Mouse (Mus musculus): ENCODE results near the gene Galk2.

Galk2 gene

DNA sequence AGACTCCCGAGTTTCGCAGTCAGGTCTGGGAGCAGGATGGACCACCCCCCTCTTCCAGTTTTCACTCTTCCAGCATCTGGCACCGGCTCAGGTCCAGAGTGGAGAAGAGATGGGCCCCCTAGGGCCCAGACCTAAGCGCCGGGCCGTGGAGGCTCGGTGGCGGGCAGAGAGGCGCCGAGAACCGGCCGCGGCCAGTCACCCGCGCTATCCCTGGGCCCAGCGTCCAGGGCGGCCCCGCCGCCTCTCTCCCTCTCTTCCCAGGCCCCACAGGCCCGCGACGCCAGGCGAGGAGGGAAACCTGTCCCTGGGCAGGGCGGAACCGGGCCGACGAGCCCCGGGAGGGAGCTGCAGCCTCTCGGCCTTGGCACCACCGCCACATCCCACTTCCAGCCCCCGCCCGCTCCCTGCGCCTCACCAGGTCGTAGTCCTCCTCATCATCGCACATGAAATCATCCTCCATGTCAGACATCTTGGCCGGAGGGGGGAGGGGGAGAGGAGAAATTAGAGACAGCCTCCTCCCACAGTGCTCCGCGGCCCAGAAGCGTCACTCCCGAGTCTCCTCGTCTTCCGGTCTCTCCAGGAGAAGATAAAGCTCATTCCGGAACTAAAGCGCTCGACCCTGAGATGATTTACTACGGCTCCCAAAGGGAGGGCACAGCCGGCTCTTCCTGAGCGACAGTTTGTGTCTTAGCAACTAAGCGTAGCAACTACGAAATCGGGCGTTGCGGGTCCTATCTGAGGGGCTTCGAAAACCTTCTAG lies at the start of gene Galk2, which contains the start of gene Cops2:
Gene Galk2, plus strand, starts transcription at position 589 of the 760 bp plus-strand sequence.
Gene Cops2, minus strand, starts transcription at position 619 of the 760 bp plus-strand sequence.
- peak; percentile 91 to 94 for DNase-seq

DNA sequence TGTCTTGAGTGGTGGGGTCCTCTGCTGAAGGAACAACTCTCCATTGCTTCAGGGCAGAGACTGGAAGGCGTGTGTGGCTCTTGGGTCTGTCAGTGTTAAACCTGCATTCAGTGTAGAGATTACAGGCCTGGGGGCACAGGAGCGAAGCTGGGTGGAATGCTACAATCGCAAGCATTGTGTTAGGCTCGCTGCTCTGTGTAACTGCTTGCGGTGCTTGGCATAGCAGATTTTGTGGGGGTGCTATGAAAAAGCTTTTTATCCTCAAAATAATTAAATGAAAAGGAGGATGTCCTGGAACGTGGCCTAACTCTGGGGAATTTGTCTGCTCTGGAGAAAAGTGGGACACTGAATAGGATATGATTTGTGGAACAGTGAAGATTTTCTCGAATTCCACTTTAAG lies 49.4 kb upstream of the Galk2 start:
- DNase-seq, result no peak

DNA sequence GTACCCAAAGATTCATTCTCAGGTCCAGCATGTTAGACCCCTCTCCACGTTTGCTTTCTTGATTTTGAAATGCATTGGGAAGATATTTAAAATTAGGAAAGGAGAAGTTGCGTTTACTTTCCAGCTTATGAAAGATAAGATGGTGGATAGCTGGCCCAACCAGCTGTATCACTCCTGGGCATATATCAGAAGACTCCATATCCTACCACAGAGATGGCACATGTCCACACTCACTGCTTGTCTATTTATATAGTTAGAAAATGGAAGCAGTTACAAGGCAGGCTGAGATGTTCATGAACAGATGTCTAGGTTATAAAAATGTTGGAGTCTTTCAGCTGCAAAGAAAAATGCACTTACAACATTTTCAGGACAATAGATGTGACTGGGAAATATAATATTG lies 47.6 kb upstream of the Galk2 start:
- no peak for DNase-seq

DNA sequence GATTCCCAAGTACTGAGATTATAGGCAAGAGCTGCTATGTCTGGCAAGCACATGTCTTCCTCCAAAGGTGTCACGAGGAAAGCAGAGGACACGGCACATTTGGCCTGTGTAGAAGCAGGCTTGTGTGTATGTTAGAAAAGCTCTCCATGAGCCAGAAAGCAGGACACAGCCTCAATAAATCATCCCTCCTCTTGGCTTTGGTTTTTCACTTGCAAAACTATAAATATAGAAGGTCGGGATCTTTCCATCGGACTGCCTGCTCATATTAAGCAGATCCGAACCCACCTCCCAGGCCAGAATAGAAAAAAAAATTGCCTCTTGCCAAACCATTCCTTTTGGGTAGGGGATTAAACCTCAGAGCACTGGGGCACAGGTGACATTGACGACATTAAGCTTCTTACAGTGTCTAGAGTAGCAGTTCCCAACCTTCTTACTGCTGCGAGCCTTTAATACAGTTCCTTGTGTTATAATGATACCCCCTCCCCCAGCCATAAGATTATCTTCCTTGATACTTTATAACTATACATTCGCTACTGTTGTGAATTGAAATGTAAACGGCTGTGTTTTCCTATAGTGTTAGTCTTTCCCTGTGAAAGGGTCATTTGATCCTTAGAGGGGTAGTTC lies 44.8 kb upstream of the Galk2 start:
- DNase-seq, result no peak

DNA sequence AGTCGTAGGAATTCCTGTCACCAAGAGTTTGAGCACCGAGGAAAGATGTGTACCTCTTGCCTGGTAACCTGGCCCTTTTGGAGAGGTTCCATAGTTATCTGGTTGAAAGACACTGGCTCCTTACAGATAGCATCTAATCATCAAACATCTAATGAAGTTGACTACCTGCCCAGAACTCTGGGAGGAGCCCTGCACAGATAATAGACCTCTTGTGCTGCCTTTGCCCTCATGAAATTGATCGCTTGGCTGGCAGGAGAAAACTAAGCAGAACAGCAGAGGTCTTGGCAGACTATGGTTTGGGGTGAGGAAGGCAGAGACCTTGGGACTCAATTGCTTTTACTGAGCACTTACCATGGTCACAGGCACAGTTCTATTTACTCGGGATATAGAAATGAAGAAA lies 38.5 kb upstream of the Galk2 start:
- DNase-seq, result no peak

DNA sequence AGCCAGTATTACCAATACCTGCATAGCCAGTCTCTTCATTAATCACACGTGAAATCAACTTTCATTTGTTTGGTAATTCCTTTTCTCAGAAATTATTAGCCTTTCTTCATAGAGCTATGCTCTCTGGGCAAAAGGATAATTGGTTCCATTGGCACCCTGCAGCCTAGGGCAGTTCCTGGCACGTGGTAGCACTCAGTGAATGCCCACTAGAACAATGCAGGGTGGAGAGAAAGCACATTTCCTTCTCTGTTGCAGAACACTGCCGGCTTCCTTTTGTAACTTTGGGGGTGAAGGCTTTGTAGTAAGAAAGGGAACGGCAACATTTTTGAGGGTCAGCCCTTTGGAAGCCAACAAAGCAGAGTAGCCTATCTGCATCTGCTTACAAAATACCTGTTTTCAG lies 32.7 kb upstream of the Galk2 start:
- DNase-seq, result no peak

DNA sequence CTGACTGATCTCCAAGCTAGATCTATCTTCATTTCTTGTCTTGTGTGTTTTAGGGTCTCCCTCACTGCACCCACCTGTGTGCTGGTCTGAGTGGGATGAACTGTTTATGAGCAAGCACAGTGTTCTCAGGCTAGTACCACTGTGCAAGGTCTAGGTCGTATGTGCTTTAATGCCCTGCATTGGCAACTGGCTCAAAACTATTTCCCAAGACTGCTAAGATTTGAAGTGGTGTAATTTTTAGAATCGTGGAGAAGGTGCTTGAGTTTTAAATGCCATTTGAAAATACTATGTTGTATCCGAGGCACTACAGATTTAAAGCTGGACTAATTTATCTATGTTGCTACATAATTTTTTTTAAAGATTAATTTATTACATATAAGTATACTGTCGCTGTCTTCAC lies 31.0 kb upstream of the Galk2 start:
- DNase-seq, result no peak

DNA sequence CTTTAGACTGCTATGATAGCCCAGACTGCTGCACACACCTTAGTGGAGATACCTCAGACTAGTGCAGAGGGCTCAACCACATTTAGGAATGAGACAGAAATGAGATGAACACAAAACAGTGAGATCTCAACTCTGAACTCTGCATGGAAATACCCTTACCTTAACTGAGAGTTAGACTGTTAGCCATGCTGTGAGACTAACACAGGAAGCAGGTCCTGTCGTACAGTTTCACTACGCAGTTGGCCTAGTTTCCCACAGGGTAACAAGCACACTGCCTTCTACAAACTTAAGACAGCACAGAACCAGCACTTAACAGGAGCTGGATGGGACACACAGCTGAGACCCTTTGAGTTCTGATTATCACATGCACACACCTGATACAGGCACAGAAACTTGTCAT lies 29.0 kb upstream of the Galk2 start:
- DNase-seq, result no peak

DNA sequence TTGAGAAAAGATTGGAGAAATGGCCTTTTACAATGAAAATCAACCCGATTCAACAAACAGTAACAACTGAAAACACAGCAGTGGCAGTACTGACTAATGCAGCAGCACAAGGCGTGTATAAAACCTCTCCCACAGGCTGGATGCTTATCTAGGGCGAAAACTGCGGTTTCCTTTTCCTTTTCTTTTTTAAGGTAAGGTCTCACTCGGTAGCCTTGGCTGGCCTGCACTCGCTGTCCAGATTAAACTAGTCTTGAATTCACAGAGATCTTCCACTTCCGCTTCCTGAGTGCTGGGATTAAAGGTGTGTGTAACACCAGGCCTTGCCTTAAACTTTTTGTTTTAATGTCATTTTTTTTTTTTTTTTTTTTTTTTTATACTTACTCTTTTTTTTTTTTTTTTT lies 20.8 kb upstream of the Galk2 start:
- DNase-seq, result no peak

DNA sequence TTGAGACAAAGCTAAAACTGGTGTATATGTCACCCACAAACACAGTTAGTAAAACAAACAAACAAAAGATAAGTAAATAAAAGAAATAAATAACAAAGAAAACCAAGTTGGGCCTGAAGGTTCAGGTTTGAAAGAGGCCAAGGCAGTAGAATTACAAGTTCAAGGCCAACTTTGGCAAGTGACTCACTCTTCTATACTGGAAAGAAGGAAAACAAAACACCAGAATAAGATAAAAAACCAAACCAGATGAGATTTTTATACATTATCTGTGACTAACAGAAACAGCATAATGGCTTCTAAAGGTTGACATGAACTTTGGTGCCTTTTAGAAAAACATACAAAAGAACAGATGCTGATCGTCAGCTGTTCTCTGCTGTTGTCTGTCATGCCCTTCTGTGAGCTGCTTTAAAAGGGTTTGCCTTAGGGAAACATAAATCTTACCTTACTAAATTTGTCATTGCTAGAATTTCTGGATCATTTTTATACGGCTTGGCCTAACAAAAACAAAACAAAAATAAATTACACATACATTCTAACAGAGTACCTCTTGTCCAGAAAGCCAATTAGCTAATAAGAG lies 20.1 kb upstream of the Galk2 start:
- DNase-seq, result no peak

DNA sequence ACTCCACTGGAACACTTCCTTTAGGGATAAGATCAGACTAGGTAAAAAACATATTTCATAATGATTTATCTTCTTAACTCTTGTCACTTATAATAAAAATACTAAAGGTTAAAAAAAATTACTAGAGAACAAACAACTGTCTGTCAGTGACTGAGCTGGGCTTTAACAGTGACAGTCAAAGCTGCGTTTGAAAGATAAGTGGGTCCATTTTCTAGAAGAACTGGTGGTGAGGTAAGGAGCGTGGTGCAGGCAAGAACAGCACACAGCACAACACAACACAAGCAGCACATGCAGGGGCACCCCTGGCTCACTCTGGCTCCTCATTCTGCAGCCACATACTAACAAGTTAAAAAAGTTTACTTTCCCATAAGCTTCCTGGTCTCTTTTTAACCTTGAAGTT lies 7.7 kb upstream of the Galk2 start:
- DNase-seq, result no peak

DNA sequence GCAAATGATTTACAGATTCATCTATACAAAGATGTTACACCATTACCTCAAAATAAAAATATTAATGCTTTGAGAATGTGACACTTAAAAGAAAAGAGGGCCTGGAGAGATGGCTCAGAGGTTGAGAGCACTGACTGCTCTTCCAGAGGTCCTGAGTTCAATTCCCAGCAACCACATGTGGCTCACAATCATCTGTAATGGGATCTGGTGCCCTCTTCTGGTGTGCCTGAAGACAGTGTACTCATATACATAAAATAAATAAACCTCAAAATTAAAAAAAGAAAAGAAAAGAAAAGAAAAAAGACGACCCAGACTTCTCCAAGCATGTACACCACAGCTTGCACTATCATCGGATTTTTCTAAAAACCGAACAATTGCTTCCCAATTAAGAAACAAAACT lies 1.2 kb upstream of the Galk2 start:
- peak in 1 of 2 experiments; percentile 4 for DNase-seq

DNA sequence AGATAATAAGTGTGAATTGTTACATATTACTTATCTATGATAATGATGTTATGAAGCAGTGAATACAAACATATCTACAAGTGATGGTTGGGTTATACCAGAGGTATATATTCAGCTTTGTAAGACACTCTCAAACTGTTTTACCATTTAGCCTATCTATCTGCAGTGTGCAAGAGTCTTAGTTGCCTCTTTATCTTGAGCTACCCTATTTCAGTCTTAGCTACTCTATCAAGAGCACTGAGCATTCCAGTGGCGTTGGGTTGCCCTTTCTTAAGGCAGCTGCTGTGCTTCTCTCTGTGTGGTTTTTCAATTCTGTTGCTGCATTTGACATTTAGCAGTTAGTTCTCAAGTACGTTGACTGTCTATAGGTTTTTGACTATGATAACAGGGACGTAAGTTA lies 4.9 kb downstream of the Galk2 start:
- DNase-seq, result no peak

DNA sequence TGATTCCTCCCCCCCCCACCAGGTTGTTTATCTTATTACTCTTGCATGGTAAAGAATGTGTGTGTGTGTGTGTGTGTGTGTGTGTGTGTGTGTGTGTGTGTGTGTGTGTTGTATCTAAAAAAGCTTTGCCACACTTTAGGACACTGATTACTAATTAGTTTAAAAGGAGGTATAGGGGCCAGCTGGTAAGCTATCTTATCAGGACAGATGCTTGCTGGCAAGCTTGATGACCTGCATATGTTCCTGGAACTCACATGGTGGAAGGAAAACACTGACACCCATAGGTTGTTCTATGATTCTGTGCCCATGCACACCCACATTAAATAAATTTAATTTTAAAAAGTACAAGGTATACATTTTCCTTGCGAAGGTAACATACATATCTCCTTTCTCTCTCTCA lies 5.6 kb downstream of the Galk2 start:
- DNase-seq, result no peak

DNA sequence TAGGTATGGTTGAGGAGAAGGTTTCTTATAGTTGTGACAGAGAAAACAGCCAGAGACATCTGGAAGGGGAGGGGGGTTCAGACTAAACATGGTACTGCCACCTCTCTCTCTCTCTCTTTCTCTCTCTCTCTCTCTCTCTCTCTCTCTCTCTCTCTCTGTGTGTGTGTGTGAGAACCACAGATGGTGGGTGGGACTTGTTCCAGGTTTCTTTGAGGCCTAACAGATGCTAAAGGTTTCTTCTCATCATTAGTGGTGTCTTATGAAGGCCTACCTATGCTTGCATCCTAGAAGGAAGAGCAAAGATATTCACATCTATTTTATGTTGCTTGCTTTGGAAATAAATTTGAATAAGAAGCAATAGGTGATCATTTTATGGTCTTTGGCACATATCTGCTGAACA lies 6.7 kb downstream of the Galk2 start:
- no peak for DNase-seq

DNA sequence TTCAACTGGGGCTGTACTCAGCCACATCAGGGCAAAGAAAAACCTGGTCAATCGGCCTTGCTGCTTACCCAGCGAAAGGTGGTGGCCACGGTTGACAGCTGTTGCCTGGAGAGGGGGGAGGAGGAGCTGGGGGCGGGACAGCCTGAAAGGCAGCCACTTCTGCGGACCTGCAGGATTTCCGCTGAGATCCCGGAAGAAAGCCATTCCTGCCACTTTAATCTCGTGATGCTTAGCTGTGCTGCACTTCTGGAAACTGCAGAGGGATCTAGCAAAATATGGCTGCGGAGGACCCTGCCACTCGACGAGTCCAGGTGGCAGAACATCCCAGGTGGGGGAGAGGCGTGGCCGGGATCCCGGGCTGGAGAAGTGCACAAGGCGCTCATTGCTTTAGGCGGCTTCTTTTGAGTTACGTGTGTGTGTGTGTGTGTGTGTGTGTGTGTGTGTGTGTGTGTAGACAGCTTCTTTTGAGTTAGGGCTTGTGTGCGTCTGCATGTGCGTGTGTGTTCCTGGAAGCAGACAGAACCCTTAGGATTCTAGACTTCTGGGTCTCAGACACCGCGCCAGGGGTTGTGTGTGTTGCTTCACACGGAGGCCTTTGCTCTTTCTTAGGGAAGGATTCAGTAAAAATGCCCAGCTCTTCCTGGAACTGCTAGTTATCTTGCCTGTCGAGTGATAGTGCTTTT lies 7.3 kb downstream of the Galk2 start:
- DNase-seq, result peak; percentile 58 to 64

DNA sequence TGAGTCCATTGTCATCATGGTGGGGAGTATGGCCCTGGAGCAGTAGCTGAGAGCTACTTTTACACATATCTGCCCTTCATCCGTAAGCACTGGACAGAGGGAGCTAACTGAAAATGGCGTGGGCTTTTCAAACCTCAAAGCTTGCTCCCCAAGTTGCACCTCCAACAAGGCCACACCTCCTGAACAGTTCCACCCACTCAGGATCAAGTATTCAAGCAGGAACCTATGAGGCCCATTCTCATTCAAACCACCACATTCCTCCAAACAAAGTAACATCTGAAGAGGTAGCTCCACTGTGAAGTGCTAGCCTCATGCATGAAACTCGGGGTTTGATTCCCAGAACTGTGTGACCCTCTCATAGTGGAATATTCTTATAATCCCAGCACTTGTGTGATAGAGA lies 9.4 kb downstream of the Galk2 start:
- no peak for DNase-seq

DNA sequence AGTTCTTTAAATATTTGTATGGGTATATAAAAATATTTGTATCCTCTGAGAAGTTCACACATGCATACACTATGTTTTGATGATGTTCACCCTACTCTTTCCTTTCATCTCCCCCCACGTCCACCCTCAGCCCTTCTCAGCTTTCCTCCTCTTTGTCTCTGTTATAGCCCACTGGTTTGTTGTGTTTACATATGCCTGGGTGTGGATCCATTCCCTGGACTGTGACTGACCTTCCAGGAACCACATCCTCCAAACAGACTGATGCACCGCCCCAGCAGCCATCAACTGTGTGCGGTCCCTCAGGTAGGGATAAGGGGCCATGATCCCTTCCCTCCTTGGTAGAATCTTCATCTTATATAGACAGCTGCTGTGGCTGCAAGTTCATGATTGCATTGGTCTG lies 11.2 kb downstream of the Galk2 start:
- no peak for DNase-seq

DNA sequence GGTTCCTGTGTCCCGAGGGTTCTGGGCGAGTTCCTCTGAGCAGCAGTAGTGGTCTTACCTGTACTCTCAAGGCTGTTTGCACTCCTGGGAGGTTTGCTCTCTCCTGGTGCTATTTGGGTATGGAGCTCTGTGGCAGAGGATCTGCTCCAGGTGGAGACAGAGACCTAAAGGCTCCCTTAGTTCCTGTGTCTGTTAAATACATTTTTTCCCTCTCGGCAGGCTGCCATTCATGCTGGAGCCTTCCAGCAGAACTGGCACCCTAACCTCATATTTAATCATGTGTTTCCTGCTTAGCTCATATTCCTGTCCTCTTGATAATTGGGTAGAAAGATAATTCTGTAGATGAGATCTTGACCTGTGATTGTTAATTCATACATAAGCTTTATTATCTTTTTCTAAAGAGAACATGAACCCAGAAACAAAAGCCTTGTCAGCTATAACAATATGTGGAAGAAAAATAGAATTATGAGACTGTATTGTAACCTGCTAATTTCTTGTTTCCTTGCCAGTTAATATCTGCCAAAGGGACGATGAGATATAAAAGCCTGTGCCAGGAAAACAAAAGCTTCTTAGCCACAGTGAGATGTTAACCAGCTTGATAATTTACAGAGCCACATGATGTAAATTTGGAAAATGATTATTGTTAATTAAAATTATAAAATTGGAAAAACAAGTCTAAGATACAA lies 27.1 kb downstream of the Galk2 start:
- no peak for DNase-seq

DNA sequence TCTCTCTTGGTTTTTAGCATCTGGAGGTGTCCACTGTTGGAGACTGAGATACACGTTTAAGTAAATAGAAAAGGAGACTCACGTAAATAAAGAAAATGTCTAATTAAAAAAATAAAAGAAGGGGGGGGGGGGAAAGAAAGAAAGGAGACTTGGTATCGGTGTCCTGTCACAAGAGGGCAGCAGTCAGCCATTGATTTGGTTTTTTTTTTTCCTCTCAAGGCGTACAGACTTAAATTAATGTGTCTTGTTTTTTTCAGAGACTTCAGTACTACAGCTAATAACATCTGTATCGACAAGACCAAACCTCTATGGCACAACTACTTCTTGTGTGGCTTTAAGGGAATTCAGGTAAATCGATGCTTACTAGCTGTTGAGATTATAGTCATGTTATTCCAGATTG lies 34.2 kb downstream of the Galk2 start:
- DNase-seq, result peak; percentile 10 to 26

DNA sequence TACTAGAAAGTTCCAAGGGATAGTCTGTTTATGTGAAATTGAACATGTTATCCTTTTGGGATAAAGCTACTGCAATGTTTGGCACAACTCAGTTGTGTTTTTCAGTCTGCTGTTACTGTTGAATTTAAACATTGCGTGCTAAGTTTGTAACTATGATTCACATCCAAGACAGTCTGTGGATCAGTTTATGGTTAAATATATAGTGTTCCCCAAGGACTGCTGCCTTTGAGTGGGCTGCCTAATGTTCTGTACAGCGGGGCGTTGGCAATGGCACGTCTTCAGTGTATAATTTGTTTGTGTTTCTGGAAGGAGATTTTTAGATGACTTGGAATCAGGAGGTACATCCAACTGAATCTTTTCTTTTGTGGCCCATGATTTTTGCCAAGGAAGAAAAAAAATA lies 36.2 kb downstream of the Galk2 start:
- DNase-seq, result no peak

DNA sequence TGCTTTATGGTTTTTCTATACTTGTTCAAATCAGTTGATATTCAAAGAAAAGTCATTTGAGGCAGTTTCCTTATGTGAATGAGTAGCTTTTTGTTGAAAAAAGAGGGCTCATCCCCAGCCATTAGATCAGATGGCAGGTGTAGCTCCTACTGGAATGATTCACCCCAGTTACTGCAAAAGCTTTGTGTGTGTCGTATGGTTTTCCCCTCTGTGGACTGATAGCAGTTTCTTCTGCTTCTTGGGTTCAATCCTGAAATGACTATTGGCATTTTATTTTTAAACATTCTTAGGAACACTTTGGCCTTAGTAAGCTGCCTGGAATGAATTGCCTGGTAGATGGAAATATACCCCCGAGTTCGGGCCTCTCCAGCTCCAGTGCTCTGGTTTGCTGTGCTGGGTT lies 37.4 kb downstream of the Galk2 start:
- no peak for DNase-seq

DNA sequence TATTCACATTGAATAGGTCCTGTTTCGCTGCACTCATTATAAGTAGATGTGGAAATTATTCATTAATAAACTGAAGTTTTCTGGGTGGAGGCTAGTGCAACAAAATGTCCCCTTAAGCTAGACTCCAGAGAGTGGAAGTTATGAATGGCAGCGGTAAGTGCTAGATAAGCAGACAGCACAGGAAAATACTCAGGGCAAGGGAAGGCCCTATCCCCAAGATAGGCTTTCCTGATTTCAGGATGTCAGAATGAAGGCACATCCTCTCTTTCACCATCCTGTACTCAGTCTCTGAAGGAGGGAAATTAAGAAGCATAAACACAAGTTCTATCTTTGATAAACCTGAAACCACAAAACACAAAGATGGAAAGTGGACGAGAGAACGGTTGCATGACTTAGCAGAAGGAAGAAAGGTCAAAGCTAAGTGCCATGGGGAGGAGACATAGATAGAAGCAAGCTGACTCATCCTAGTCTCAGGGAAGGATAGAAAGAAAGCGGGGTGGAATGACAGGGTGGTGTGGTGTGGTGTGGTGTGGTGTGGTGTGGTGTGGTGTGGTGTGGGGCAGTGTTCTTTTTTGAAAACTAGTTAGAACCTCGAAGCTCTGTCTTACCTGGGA lies 42.0 kb downstream of the Galk2 start:
- DNase-seq, result no peak
